Mouse (Mus musculus): ENCODE measurements around the gene Luc7l2.
"Not testable (repeated sequence)": the region's sequence is repeated elsewhere in the genome, so short reads cannot be mapped to it uniquely, and the experiment has no call there.

DNA sequence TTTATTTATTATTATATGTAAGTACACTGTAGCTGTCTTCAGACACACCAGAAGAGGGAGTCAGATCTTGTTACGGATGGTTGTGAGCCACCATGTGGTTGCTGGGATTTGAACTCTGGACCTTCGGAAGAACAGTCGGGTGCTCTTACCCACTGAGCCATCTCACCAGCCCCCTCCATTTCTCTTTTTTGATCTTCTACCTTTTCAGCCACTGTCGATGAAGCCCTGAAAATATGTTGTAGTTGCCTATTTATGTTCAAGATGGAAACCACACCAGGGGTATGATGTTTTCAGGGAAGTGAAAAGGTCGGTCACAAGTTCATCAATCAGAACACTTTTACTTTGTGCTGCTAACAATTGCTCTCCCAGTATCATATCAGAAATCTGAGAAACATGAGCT lies 7.0 kb upstream of the Luc7l2 start:
- not testable (repeated sequence) for TF ChIP-seq GATA1 (IDR thresholded peaks at IDR 0.05; ENCODE audit: borderline replicate concordance, low read length); FLI1 (IDR thresholded peaks at IDR 0.05; ENCODE audit: low read length)

Data from megakaryocyte, embryonic 14.5 days (primary cell).